Mouse (Mus musculus): ENCODE results near the gene Nxn.

- TF ChIP-seq CTCF (conservative IDR thresholded peaks at IDR 0.05; ENCODE audit: insufficient read depth, insufficient read length, low read depth, low read length) (no peak), POLR2A (IDR thresholded peaks at IDR 0.05; ENCODE audit: low read depth, low read length) (no peak)
These were observed 13.2 kb downstream of the Nxn start for GRCm38 (mm10) chr11:76385746-76386145.

All from kidney, adult 2 months (tissue).